Mouse (Mus musculus) liver, postnatal 0 days (tissue): Measurements from ENCODE around the gene Rpl18. TPM values are rescaled to one million over a fixed set of nuclear protein-coding genes. Genes with fewer than 3 reads are reported as not detected.

Experiments used
- ATAC-seq: fragments of 200-750 bp; cut with Nextera tagmentation; 2 replicates; pipeline ENCODE4 v1.8.0; 2017; ENCODE audit warnings: mild to moderate bottlenecking, moderate library complexity
- DNase-seq: peaks from one replicate; pipeline ENCODE4 v3.0.0-alpha.2; 2016
- H3K27ac ChIP-seq: fragments of 300-500 bp; sonication (generic); 2 replicates; pipeline ENCODE4 v1.5.1; 2014; ENCODE audit warnings: antibody characterized with exemption, moderate library complexity, mild to moderate bottlenecking, low read depth
- H3K27me3 ChIP-seq: fragments of 300-500 bp; sonication (generic); 2 replicates; pipeline ENCODE4 v1.6.1; 2014; ENCODE audit warnings: low read length, control low read depth, mixed read lengths; ENCODE audit not compliant: insufficient read depth
- H3K36me3 ChIP-seq: fragments of 300-500 bp; sonication (generic); replicated peaks from 2 replicates; pipeline ENCODE4 v1.6.1; 2014; ENCODE audit warnings: mild to moderate bottlenecking, control low read depth, low read length, moderate library complexity, mixed read lengths; ENCODE audit not compliant: insufficient read depth
- H3K4me1 ChIP-seq: fragments of 300-500 bp; sonication (generic); 2 replicates; pipeline ENCODE4 v1.6.1; 2014; ENCODE audit warnings: antibody characterized with exemption, mild to moderate bottlenecking, control low read depth; ENCODE audit not compliant: insufficient read depth
- H3K4me2 ChIP-seq: fragments of 300-500 bp; sonication (generic); 2 replicates; pipeline ENCODE4 v1.6.1; 2014; ENCODE audit warnings: low read depth, mild to moderate bottlenecking, low read length, moderate library complexity, mixed read lengths
- H3K4me3 ChIP-seq: fragments of 300-500 bp; sonication (generic); 2 replicates; pipeline ENCODE4 v1.5.1; 2014; ENCODE audit warnings: low read depth, low read length
- H3K9ac ChIP-seq: fragments of 300-500 bp; sonication (generic); replicated peaks from 2 replicates; pipeline ENCODE4 v1.6.1; 2014; ENCODE audit warnings: mild to moderate bottlenecking, moderate library complexity
- H3K9me3 ChIP-seq: fragments of 300-500 bp; sonication (generic); 2 replicates; pipeline ENCODE4 v1.6.1; 2016; ENCODE audit warnings: mild to moderate bottlenecking, control low read depth, low read length, mixed read lengths
- CTCF ChIP-seq: sonication (generic); IDR thresholded peaks from 2 replicates; pipeline ENCODE4 v1.5.1; 2016; ENCODE audit warnings: antibody characterized with exemption, low read depth
- EP300 ChIP-seq: IDR thresholded peaks from 2 replicates; pipeline ENCODE4 v1.6.1; 2016; ENCODE audit warnings: antibody characterized with exemption, low read depth, mild to moderate bottlenecking
- WGBS: fragments of 180-500 bp; shearing (Covaris S2); extraction: QIAGEN DNeasy Blood & Tissue Kit; methylation state at CpG from one replicate; pipeline ENCODE4 v1.1.7; 2014; ENCODE audit not compliant: insufficient replicate concordance; 5-methylcytosine and 5-hydroxymethylcytosine counted together
- polyA plus RNA-seq: library from polyadenylated mRNA; unstranded; fragments of >200 nt; fragmentation: Nextera tagmentation; extraction: Ambion mirVana; gene quantifications from 2 replicates; pipeline ENCODE4 v1.2.1, GENCODE M21; 2015

The Rpl18 gene
- polyA plus RNA-seq, 1 experiment from 2014 or later = 494 TPM

DNA sequence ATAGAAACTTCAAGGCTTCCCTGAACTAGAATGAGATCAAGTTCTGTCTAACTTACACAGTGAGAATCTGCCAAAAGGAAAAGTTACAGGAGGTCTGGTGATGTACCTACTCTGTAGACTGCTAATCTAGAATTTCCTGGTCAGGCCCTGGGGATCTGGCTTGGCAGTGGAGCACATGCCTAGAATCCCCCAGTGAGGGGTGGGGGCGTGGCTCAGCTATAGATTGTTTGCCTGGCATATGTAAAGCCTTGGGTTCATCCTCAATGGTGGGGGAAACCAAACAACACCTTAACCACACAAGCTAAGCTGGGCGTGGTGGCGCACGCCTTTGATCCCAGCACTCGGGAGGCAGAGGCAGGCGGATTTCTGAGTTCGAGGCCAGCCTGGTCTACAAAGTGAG lies 17.4 kb upstream of the Rpl18 start:
- TF ChIP-seq EP300 (no peak), CTCF (no peak)
- H3K27me3 ChIP-seq = peaks cover 31% of the 10 kb centered on the region
- DNase-seq = no peak

DNA sequence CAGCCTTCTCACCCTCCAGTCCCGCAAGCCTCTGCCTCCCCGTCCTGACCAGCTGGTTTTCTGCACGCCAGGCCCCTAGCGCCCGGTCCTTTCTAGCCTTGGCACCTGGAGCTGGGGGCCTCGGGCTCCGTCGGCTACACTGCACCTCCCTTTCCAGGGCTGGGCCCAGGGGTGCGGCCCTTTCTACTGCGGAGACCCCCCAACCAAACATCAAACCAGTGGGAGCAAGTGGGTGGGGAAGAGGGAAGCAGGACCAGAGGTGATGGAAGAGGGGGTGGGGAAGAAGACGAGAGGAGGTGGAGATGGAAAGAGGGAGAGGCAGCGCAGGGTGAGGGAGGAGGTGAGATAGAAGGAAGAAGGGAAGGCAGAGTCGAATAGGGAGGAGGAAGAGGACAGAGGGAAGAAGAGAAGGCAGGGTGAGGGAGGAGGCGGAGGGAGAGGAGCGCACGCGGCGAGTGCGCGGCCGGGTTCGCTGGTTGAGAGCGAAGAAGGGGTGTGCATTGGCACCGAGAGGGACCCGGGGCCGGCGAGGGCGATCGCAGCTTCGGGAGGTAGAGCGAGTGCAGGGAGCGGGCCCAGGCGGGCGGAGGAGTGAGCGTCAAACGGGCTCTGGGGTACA lies 15.6 kb upstream of the Rpl18 start, which contains the start of gene Car11:
Gene Car11, plus strand, starts transcription at position 321 of the 619 bp plus-strand sequence.
- H3K9ac ChIP-seq = no peak within 1 kb of the TSS
- DNase-seq (no peak), ATAC-seq (no peak)
- no peaks in the 10 kb centered on the region for H3K36me3 ChIP-seq
- no peak within 1 kb of the TSS for H3K4me3 ChIP-seq
- H3K27ac ChIP-seq = no peak within 1 kb of the TSS
- H3K4me2 ChIP-seq = peak within 1 kb of the TSS; percentile 52
- H3K27me3 ChIP-seq = peaks cover 31% of the 10 kb centered on the region
- H3K9me3 ChIP-seq = no peaks in the 10 kb centered on the region
- TF ChIP-seq CTCF (no peak), EP300 (no peak)
- WGBS = 5% methylated on average over 32 of the region's 36 CpGs
- peaks cover 20% of the 10 kb centered on the region for H3K4me1 ChIP-seq

More for the DNA sequence above, 17.4 kb upstream of the Rpl18 start:
- WGBS = 67% methylated on average over 5 of the region's 7 CpGs
- no peaks in the 10 kb centered on the region for H3K36me3 ChIP-seq
- no peak for ATAC-seq
- no peak overlapping the region for H3K4me2 ChIP-seq
- no peaks in the 10 kb centered on the region for H3K9me3 ChIP-seq
- no peak overlapping the region for H3K27ac ChIP-seq
- H3K4me1 ChIP-seq = peaks cover 10% of the 10 kb centered on the region
- H3K9ac ChIP-seq = no peak overlapping the region
- H3K4me3 ChIP-seq = no peak overlapping the region

DNA sequence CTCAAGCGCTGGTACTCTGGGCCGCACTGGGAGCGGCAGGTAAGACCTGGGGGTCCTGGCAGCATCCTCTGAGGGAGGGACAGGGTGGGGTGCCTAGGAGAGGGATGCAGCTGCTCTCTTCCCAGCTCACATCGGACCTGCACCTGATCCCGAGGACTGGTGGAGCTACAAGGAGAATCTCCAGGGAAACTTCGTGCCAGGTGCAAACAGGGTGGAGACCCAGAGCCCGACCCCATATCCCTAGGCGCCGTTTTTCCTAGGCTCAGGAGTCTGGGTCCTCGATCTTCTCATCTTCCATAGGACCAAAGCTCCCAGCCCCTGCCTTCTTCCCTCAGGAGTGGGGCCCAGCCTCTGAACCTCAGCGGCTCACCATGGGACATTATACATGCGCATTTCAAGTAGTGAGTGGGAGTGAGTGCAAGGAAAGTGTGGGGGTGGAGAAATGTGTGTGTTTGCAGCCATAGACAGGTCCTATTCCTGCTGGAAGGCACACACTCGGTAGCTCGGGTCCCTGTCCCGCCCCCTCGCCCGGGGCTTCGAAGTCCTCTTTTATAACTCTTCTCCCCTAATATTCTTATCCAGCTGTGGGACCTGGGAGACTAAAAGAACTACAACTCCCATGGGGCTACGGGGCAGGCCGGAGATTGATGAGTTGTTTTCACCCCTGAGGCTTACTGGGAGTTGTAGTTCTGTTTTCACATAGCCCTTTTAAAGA lies 14.8 kb upstream of the Rpl18 start:
- no peak for ATAC-seq
- Histone ChIP-seq H3K36me3 (no peaks in the 10 kb centered on the region), H3K4me2 (peak overlapping the region; percentile 52), H3K9me3 (no peaks in the 10 kb centered on the region), H3K4me1 (peaks cover 28% of the 10 kb centered on the region), H3K9ac (no peak overlapping the region), H3K27me3 (peaks cover 31% of the 10 kb centered on the region), H3K27ac (no peak overlapping the region), H3K4me3 (no peak overlapping the region)
- 2% methylated on average over 20 of the region's 20 CpGs for WGBS
- peak; percentile 71 for DNase-seq
- no peak for TF ChIP-seq CTCF
- no peak for TF ChIP-seq EP300

DNA sequence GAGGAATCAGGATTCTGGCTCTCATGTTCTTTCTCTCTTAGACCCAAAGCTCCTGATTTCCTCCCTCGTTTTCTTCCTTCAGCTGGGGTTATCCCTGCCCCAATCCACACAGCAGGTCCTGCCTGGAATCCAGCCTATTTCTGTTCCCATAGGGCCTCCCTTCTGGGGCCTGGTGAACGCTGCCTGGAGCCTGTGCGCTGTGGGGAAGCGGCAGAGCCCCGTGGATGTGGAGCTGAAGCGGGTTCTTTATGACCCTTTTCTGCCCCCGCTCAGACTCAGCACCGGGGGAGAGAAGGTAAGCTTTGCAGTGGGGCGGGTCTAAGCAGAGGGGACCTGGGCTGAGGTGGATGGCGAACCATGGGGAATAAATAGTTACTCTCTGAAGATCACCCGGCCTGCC lies 14.2 kb upstream of the Rpl18 start:
- peaks cover 31% of the 10 kb centered on the region for H3K27me3 ChIP-seq
- WGBS = 46% methylated on average over 11 of the region's 11 CpGs
- no peak overlapping the region for H3K27ac ChIP-seq

DNA sequence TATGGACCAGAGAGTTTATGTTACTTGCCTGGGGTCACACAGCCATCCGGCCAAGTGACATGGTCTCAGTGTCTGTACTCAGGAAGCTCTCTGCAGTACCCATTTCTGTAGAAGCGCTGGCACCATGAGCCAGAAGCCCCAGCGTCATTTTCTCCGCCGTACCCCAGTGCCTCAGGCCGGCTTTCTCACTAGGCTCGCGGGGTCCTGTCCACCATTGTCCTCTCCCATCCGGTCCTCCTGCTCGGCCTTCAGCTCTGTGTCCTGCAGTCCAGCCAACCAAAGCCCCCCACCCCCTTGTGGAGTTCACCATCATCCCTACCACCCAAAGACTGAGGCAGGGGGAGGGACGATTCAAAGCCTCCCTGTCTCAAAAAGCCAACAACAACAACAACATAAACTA lies 13.7 kb upstream of the Rpl18 start:
- Histone ChIP-seq H3K27me3 (peaks cover 31% of the 10 kb centered on the region), H3K9me3 (no peaks in the 10 kb centered on the region)

More for the DNA sequence above, 14.2 kb upstream of the Rpl18 start:
- DNase-seq = no peak
- ATAC-seq = no peak
- TF ChIP-seq EP300 (no peak), CTCF (no peak)
- Histone ChIP-seq H3K36me3 (no peaks in the 10 kb centered on the region), H3K4me3 (no peak overlapping the region), H3K9me3 (no peaks in the 10 kb centered on the region), H3K4me1 (peaks cover 34% of the 10 kb centered on the region), H3K4me2 (no peak overlapping the region), H3K9ac (no peak overlapping the region)

DNA sequence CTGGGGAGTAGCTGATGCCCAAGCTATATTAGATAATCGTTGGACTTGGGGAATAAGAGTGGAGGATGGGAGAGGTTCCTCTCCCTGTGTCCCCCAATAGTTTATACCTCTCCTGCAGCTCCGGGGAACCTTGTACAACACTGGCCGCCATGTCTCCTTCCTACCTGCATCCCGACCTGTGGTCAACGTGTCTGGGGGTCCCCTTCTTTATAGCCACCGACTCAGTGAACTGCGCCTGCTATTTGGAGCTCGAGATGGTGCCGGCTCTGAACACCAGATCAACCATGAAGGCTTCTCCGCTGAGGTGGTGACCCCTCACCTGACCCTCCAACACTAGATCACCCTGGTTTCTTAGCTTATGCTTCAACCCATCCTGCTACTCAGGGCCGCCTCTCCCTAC lies 12.9 kb upstream of the Rpl18 start:
- no peak for TF ChIP-seq EP300
- no peak for TF ChIP-seq CTCF
- 85% methylated on average over 11 of the region's 11 CpGs for WGBS
- ATAC-seq = no peak
- Histone ChIP-seq H3K27ac (no peak overlapping the region), H3K9me3 (no peaks in the 10 kb centered on the region), H3K4me2 (no peak overlapping the region), H3K9ac (no peak overlapping the region), H3K4me1 (peaks cover 46% of the 10 kb centered on the region), H3K36me3 (no peaks in the 10 kb centered on the region), H3K27me3 (peaks cover 31% of the 10 kb centered on the region), H3K4me3 (no peak overlapping the region)
- no peak for DNase-seq

More for the DNA sequence above, 13.7 kb upstream of the Rpl18 start:
- Histone ChIP-seq H3K4me2 (no peak overlapping the region), H3K27ac (no peak overlapping the region), H3K4me3 (no peak overlapping the region), H3K4me1 (peaks cover 39% of the 10 kb centered on the region), H3K36me3 (no peaks in the 10 kb centered on the region), H3K9ac (no peak overlapping the region)
- WGBS = 74% methylated on average over 11 of the region's 11 CpGs
- DNase-seq (no peak), ATAC-seq (no peak)
- TF ChIP-seq EP300 (no peak), CTCF (no peak)
